Mouse (Mus musculus): ENCODE data around the gene Epha1. TPM values are rescaled to one million over a fixed set of nuclear protein-coding genes. Genes with fewer than 3 reads are reported as not detected.

Gene Epha1
- polyA plus RNA-seq, 1 experiment from 2014 or later, result 4.0 TPM

DNA sequence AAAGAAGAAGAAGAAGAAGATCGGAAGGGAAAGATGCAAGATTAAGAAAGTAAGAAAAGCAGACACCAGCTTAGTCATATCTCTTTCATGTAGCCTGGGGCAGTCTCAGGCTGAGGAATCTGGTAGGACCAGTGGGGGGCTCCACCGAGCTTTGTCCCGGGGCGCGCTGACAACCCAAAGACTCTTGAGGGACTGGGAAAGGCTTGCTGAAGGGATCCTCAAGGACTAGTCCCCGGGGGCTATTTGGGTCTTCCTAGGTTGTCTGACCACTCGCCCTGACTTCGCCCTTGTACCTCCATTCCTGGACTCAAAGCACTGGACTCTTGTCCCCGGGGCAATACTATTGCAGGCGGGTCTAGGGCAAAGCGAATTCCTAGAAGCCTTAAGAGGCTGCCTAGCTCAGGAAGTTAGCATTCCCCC, 24.1 kb downstream of the Epha1 start:
- peak overlapping the region; percentile 99 for H3K27ac ChIP-seq (ENCODE audit: low read length)
- peaks cover 32% of the 10 kb centered on the region for H3K4me1 ChIP-seq (ENCODE audit: control insufficient read depth, insufficient read depth, low read length)
- ATAC-seq (ENCODE audit: insufficient number of reproducible peaks, insufficient read depth, low FRiP score, low read depth), result peak; percentile 3; the same call in 1 of the 2 replicates
- H3K27me3 ChIP-seq (ENCODE audit: control insufficient read depth, insufficient read depth, low read length), result no peaks in the 10 kb centered on the region
- H3K36me3 ChIP-seq (ENCODE audit: control insufficient read depth, insufficient read depth, low read length), result peaks cover 15% of the 10 kb centered on the region; the same call in 1 of the 2 replicates
- 1% methylated on average over 11 of the region's 11 CpGs for WGBS
- H3K4me3 ChIP-seq (ENCODE audit: low read depth, low read length), result peak overlapping the region; percentile 81
- no peaks in the 10 kb centered on the region for H3K9me3 ChIP-seq (ENCODE audit: control insufficient read depth, low read depth, low read length)
- H3K4me2 ChIP-seq (replicated peaks; ENCODE audit: low read depth, low read length), result peak overlapping the region; percentile 94
- peak overlapping the region; percentile 77 for H3K9ac ChIP-seq (replicated peaks; ENCODE audit: low read depth, low read length)

GRCm38 (mm10) chr6:42348281-42349005, 24.6 kb downstream of the Epha1 start:
- H3K27ac ChIP-seq (ENCODE audit: low read length), result peak overlapping the region; percentile 99
- no peaks in the 10 kb centered on the region for H3K9me3 ChIP-seq (ENCODE audit: control insufficient read depth, low read depth, low read length)
- peaks cover 15% of the 10 kb centered on the region; the same call in 1 of the 2 replicates for H3K36me3 ChIP-seq (ENCODE audit: control insufficient read depth, insufficient read depth, low read length)
- no peak overlapping the region for H3K9ac ChIP-seq (replicated peaks; ENCODE audit: low read depth, low read length)
- no peak for ATAC-seq (ENCODE audit: insufficient number of reproducible peaks, insufficient read depth, low FRiP score, low read depth)
- WGBS, result 37% methylated on average over 12 of the region's 12 CpGs
- H3K27me3 ChIP-seq (ENCODE audit: control insufficient read depth, insufficient read depth, low read length), result no peaks in the 10 kb centered on the region
- peak overlapping the region; percentile 94 for H3K4me2 ChIP-seq (replicated peaks; ENCODE audit: low read depth, low read length)
- no peak overlapping the region for H3K4me3 ChIP-seq (ENCODE audit: low read depth, low read length)
- H3K4me1 ChIP-seq (ENCODE audit: control insufficient read depth, insufficient read depth, low read length), result peaks cover 26% of the 10 kb centered on the region

DNA sequence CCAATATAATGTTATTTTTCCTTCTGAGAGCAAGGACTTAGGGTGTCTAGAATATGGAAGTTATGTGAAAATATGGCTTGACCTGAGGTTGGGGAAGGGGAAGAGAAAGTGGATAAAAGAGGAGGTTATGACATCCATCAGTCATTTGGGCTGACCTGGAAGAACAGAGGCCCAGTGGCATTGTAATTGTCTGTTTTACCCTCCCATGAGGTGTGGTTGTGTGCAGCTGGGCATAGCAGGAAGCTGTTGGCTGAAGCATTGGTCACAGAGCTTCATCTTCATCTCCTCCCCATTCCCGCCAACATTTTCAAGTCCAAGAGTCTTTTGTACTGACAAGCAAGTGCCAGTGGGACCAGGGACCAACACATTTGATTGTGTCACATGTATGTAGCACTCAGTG, 28.8 kb downstream of the Epha1 start:
- no peak overlapping the region for H3K9ac ChIP-seq (replicated peaks; ENCODE audit: low read depth, low read length)
- H3K27ac ChIP-seq (ENCODE audit: low read length), result no peak overlapping the region
- ATAC-seq (ENCODE audit: insufficient number of reproducible peaks, insufficient read depth, low FRiP score, low read depth), result no peak
- H3K27me3 ChIP-seq (ENCODE audit: control insufficient read depth, insufficient read depth, low read length), result no peaks in the 10 kb centered on the region
- H3K36me3 ChIP-seq (ENCODE audit: control insufficient read depth, insufficient read depth, low read length), result no peaks in the 10 kb centered on the region
- 88% methylated on average over 1 of the region's 1 CpGs for WGBS
- no peak overlapping the region for H3K4me2 ChIP-seq (replicated peaks; ENCODE audit: low read depth, low read length)
- H3K4me3 ChIP-seq (ENCODE audit: low read depth, low read length), result no peak overlapping the region
- no peaks in the 10 kb centered on the region for H3K9me3 ChIP-seq (ENCODE audit: control insufficient read depth, low read depth, low read length)
- no peaks in the 10 kb centered on the region for H3K4me1 ChIP-seq (ENCODE audit: control insufficient read depth, insufficient read depth, low read length)

GRCm38 (mm10) chr6:42343361-42344120, 29.5 kb downstream of the Epha1 start:
- Histone ChIP-seq H3K36me3 (ENCODE audit: control insufficient read depth, insufficient read depth, low read length) (no peaks in the 10 kb centered on the region), H3K9me3 (ENCODE audit: control insufficient read depth, low read depth, low read length) (no peaks in the 10 kb centered on the region), H3K9ac (replicated peaks; ENCODE audit: low read depth, low read length) (no peak overlapping the region), H3K27ac (ENCODE audit: low read length) (no peak overlapping the region), H3K4me2 (replicated peaks; ENCODE audit: low read depth, low read length) (no peak overlapping the region), H3K27me3 (ENCODE audit: control insufficient read depth, insufficient read depth, low read length) (no peaks in the 10 kb centered on the region), H3K4me1 (ENCODE audit: control insufficient read depth, insufficient read depth, low read length) (no peaks in the 10 kb centered on the region), H3K4me3 (ENCODE audit: low read depth, low read length) (no peak overlapping the region)
- 80% methylated on average over 9 of the region's 9 CpGs for WGBS
- ATAC-seq (ENCODE audit: insufficient number of reproducible peaks, insufficient read depth, low FRiP score, low read depth), result no peak

DNA sequence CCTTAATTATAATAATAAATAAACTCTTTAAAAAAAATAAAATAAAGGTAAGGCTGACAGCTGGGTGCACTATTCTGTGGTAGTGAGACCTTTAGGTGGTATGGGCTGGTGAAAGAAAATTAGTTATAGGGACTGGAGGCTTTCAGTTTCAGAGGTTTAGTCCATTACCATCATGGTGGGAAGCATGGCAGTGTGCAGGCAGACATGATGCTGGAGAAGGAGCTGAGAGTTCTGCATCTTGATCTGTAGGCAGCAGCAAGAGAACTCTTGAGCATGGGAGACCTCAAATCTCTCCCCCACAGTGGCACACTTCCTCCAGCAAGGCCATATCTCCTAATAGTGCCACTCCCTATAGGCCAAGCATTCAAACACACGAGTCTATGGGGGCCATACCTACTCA, 30.9 kb downstream of the Epha1 start:
- Histone ChIP-seq H3K4me3 (ENCODE audit: low read depth, low read length) (no peak overlapping the region), H3K36me3 (ENCODE audit: control insufficient read depth, insufficient read depth, low read length) (no peaks in the 10 kb centered on the region), H3K4me2 (replicated peaks; ENCODE audit: low read depth, low read length) (no peak overlapping the region), H3K9me3 (ENCODE audit: control insufficient read depth, low read depth, low read length) (no peaks in the 10 kb centered on the region), H3K9ac (replicated peaks; ENCODE audit: low read depth, low read length) (no peak overlapping the region), H3K27ac (ENCODE audit: low read length) (no peak overlapping the region), H3K4me1 (ENCODE audit: control insufficient read depth, insufficient read depth, low read length) (no peaks in the 10 kb centered on the region), H3K27me3 (ENCODE audit: control insufficient read depth, insufficient read depth, low read length) (no peaks in the 10 kb centered on the region)
- 65% methylated on average over 1 of the region's 1 CpGs for WGBS
- no peak for ATAC-seq (ENCODE audit: insufficient number of reproducible peaks, insufficient read depth, low FRiP score, low read depth)

DNA sequence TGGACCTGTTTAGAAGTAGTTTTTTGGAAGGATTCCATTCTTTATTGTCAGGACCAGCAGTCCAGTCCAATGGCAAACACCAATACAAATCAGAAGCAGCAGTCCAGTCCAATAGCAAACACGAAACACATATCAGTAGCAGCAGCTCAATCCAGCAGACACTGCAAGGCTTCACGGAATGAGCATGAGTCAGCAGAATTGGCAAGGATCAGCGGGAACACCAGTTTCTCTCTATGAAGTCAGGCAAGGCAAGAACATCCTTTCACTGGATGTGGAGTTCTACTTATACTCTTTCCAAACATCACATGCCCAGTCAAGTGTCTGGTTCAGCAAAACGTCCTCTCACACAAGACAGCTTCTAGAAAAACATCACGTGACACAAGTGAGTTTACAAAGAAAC, 33.1 kb downstream of the Epha1 start:
- 73% methylated on average over 5 of the region's 5 CpGs for WGBS
- no peak for ATAC-seq (ENCODE audit: insufficient number of reproducible peaks, insufficient read depth, low FRiP score, low read depth)
- Histone ChIP-seq H3K27ac (ENCODE audit: low read length) (no peak overlapping the region), H3K4me1 (ENCODE audit: control insufficient read depth, insufficient read depth, low read length) (no peaks in the 10 kb centered on the region), H3K4me3 (ENCODE audit: low read depth, low read length) (no peak overlapping the region), H3K36me3 (ENCODE audit: control insufficient read depth, insufficient read depth, low read length) (no peaks in the 10 kb centered on the region), H3K9ac (replicated peaks; ENCODE audit: low read depth, low read length) (no peak overlapping the region), H3K9me3 (ENCODE audit: control insufficient read depth, low read depth, low read length) (no peaks in the 10 kb centered on the region), H3K4me2 (replicated peaks; ENCODE audit: low read depth, low read length) (no peak overlapping the region), H3K27me3 (ENCODE audit: control insufficient read depth, insufficient read depth, low read length) (no peaks in the 10 kb centered on the region)

GRCm38 (mm10) chr6:42339189-42339588, 33.9 kb downstream of the Epha1 start:
- Histone ChIP-seq H3K4me3 (ENCODE audit: low read depth, low read length) (no peak overlapping the region), H3K9ac (replicated peaks; ENCODE audit: low read depth, low read length) (no peak overlapping the region), H3K27ac (ENCODE audit: low read length) (no peak overlapping the region), H3K27me3 (ENCODE audit: control insufficient read depth, insufficient read depth, low read length) (no peaks in the 10 kb centered on the region), H3K4me1 (ENCODE audit: control insufficient read depth, insufficient read depth, low read length) (no peaks in the 10 kb centered on the region), H3K4me2 (replicated peaks; ENCODE audit: low read depth, low read length) (no peak overlapping the region), H3K9me3 (ENCODE audit: control insufficient read depth, low read depth, low read length) (no peaks in the 10 kb centered on the region), H3K36me3 (ENCODE audit: control insufficient read depth, insufficient read depth, low read length) (no peaks in the 10 kb centered on the region)
- WGBS, result 80% methylated on average over 2 of the region's 2 CpGs
- ATAC-seq (ENCODE audit: insufficient number of reproducible peaks, insufficient read depth, low FRiP score, low read depth), result no peak

- no peaks in the 10 kb centered on the region for H3K27me3 ChIP-seq (ENCODE audit: control insufficient read depth, insufficient read depth, low read length)
- H3K9ac ChIP-seq (replicated peaks; ENCODE audit: low read depth, low read length), result no peak overlapping the region
- H3K36me3 ChIP-seq (ENCODE audit: control insufficient read depth, insufficient read depth, low read length), result no peaks in the 10 kb centered on the region
- no peaks in the 10 kb centered on the region for H3K4me1 ChIP-seq (ENCODE audit: control insufficient read depth, insufficient read depth, low read length)
- no peak overlapping the region for H3K4me2 ChIP-seq (replicated peaks; ENCODE audit: low read depth, low read length)
- H3K9me3 ChIP-seq (ENCODE audit: control insufficient read depth, low read depth, low read length), result no peaks in the 10 kb centered on the region
- ATAC-seq (ENCODE audit: insufficient number of reproducible peaks, insufficient read depth, low FRiP score, low read depth), result no peak
- H3K4me3 ChIP-seq (ENCODE audit: low read depth, low read length), result no peak overlapping the region
- WGBS, result 88% methylated on average over 3 of the region's 3 CpGs
- no peak overlapping the region for H3K27ac ChIP-seq (ENCODE audit: low read length)
Measured at GRCm38 (mm10) chr6:42330946-42331345, 42.1 kb downstream of the Epha1 start.

All from stomach, embryonic 14.5 days (tissue).